Mouse (Mus musculus) erythroblast, embryonic 14.5 days (primary cell): ENCODE measurements around the gene Snd1.

Experiments
- GATA1 ChIP-seq: IDR thresholded peaks from 2 replicates; pipeline ENCODE4 v1.6.1; 2012; ENCODE audit warnings: low read length, inconsistent platforms, mixed read lengths
- TAL1 ChIP-seq: IDR thresholded peaks from 3 replicates; pipeline ENCODE4 v1.6.1; 2012; ENCODE audit warnings: low read length, inconsistent platforms, mixed read lengths

DNA sequence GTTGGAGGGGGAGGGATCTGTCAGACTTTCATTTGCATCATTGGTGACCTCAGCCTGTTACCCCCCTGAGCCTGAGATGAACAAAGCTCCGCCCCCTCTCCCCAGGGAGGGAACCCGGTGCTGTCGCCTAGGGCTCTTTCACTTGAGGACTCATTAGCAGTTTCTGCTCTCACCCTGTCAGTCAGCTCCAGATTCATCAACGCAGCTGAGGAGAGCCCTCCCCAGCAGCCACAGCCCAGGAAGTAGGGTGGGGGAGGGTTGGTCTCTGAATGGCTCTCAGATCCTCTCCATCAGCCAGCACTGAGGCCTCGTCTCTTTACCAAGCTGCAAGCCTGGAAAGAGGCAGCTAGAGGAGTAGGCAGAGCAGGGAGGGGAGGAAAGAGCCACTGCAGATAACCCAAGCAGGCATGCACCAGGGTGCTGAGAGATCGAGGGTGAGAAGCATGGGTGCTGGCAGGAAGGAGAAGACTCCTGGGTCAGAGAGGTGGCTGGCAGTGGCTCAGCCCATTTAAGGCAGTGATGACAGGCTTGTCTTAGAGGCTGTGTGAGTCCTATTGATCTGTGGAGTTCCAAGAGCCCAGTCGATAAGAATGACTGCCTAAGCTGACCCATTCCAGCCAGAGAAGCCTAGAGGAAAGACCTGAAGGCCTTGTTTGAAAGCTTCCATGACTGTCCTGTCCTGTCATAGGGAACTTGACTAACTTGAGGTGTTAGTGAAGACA is 403.2 kb downstream of the Snd1 start:
- TF ChIP-seq TAL1 (no peak), GATA1 (no peak)
